Mouse (Mus musculus) heart, adult 2 months (tissue): Measurements from ENCODE around the gene Usp40.

ENCODE experiments used
- CTCF ChIP-seq: fragments of 200-600 bp; IDR thresholded peaks from 2 replicates; pipeline ENCODE4 v1.8.1; 2022; ENCODE audit warnings: antibody characterized with exemption, mild to moderate bottlenecking, moderate library complexity
- EP300 ChIP-seq: fragments of 200-500 bp; IDR thresholded peaks from 2 replicates; pipeline ENCODE4 v1.6.1; 2011; ENCODE audit warnings: low read depth, low read length, control low read depth; ENCODE audit not compliant: insufficient read depth
- POLR2A ChIP-seq: fragments of 200-500 bp; IDR thresholded peaks from 2 replicates; pipeline ENCODE4 v1.6.1; 2011; ENCODE audit warnings: mild to moderate bottlenecking, low read depth, low read length, control low read depth; ENCODE audit not compliant: insufficient read depth

DNA sequence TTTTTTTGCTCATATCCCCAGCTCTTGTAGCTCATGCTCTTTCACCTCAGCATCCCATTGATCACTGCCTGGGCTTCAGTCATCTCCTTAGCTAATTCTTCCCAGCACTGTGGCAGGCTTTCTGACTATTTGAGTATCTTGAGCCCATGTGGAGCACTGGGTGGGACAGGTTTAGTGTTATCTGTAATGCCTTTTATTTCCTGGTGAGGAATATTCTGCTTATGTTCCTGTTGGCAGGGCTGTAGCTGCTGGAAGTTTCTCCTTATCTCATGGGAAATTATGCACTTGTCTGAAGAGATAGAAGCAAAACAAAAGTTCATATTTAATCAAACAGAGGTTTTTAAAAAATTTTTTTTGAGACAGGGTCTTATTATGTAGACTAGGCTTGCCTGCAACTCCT, 98.8 kb downstream of the Usp40 start:
- TF ChIP-seq CTCF, result no peak
- no peak for TF ChIP-seq EP300
- TF ChIP-seq POLR2A, result no peak
